Mouse (Mus musculus): ENCODE data around the gene Nr2e3. TPM values are rescaled to one million over a fixed set of nuclear protein-coding genes. Genes with fewer than 3 reads are reported as not detected.
"Not testable (repeated sequence)": the region's sequence is repeated elsewhere in the genome, so short reads cannot be mapped to it uniquely, and the experiment has no call there.

Gene Nr2e3
- polyA plus RNA-seq, 1 experiment, result 1.9 TPM

DNA sequence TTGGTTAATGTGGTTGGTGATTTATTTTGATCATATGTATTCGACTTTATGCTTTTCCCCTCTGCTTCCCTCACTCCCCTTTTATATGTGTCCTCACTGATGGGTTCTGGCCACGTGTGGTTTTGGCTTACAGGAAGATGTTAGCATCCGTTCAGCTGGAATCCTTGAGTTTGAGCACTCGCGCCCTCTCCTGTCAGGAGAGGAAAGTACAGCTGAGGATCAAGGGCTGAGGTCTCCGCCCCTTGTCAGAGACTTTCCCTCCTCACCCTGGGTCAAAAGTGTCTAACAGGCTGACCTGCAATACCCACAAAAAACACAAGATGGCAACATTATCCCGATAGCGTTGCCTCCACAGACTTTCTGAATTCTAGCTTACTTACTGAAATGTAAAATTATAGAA, 1.2 kb downstream of the Nr2e3 start:
- Histone ChIP-seq H3K27ac (ENCODE audit: insufficient read depth, low read depth, low read length) (no peak overlapping the region), H3K36me3 (ENCODE audit: control insufficient read depth, insufficient read depth, low read length) (no peaks in the 10 kb centered on the region), H3K27me3 (ENCODE audit: control insufficient read depth, insufficient read depth, low read length) (no peaks in the 10 kb centered on the region), H3K4me1 (ENCODE audit: control insufficient read depth, insufficient read depth, insufficient read length, low read length) (peaks cover 4% of the 10 kb centered on the region; the same call in 1 of the 2 replicates), H3K4me3 (ENCODE audit: low read depth, low read length) (no peak overlapping the region)
- no peak for TF ChIP-seq POLR2A (IDR thresholded peaks at IDR 0.05; ENCODE audit: low read depth, low read length)
- peak; percentile 85; the same call in 1 of the 2 replicates for TF ChIP-seq CTCF (IDR thresholded peaks at IDR 0.05; ENCODE audit: extremely low read depth, insufficient read length, insufficient replicate concordance, low read depth, low read length)
- WGBS, result under 1% methylated on average over 8 of the region's 8 CpGs

DNA sequence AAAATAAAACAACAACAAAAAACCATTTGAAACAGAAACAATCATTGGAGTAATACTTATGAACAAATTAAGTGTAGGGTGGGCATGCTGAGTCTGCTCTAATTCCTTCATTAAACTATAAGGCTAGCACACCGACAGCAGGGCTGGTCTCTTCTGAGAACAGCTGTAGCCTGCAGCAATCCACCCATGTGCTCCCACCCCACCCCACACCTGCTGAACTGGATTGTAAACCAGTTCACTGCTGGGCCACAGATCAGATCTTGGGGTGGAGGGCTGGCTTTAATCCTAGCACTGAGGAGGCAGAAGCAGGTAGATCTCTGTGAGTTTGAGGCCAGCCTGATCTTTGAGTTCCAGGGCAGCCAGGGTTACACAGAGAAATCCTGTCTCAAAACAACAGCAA, 2.3 kb downstream of the Nr2e3 start:
- H3K4me3 ChIP-seq (ENCODE audit: low read depth, low read length); H3K36me3 ChIP-seq (ENCODE audit: control insufficient read depth, insufficient read depth, low read length); H3K27ac ChIP-seq (ENCODE audit: insufficient read depth, low read depth, low read length); H3K27me3 ChIP-seq (ENCODE audit: control insufficient read depth, insufficient read depth, low read length): not testable (repeated sequence)
- peaks cover 13% of the 10 kb centered on the region; the same call in 1 of the 2 replicates for H3K4me1 ChIP-seq (ENCODE audit: control insufficient read depth, insufficient read depth, insufficient read length, low read length)
- 21% methylated on average over 1 of the region's 1 CpGs for WGBS

- 36% methylated on average over 6 of the region's 6 CpGs for WGBS
- Histone ChIP-seq H3K27ac (ENCODE audit: insufficient read depth, low read depth, low read length) (no peak overlapping the region), H3K27me3 (ENCODE audit: control insufficient read depth, insufficient read depth, low read length) (no peaks in the 10 kb centered on the region), H3K4me3 (ENCODE audit: low read depth, low read length) (no peak overlapping the region), H3K36me3 (ENCODE audit: control insufficient read depth, insufficient read depth, low read length) (no peaks in the 10 kb centered on the region), H3K4me1 (ENCODE audit: control insufficient read depth, insufficient read depth, insufficient read length, low read length) (peaks cover 25% of the 10 kb centered on the region)
- TF ChIP-seq POLR2A (IDR thresholded peaks at IDR 0.05; ENCODE audit: low read depth, low read length) (no peak), CTCF (IDR thresholded peaks at IDR 0.05; ENCODE audit: extremely low read depth, insufficient read length, insufficient replicate concordance, low read depth, low read length) (no peak)
Observed at GRCm38 (mm10) chr9:59956496-59956895, 4.0 kb downstream of the Nr2e3 start.

GRCm38 (mm10) chr9:59955692-59956091, 4.8 kb downstream of the Nr2e3 start:
- H3K4me1 ChIP-seq (ENCODE audit: control insufficient read depth, insufficient read depth, insufficient read length, low read length), result peaks cover 27% of the 10 kb centered on the region
- no peak for TF ChIP-seq CTCF (IDR thresholded peaks at IDR 0.05; ENCODE audit: extremely low read depth, insufficient read length, insufficient replicate concordance, low read depth, low read length)
- TF ChIP-seq POLR2A (IDR thresholded peaks at IDR 0.05; ENCODE audit: low read depth, low read length), result no peak
- 51% methylated on average over 6 of the region's 6 CpGs for WGBS
- no peaks in the 10 kb centered on the region for H3K36me3 ChIP-seq (ENCODE audit: control insufficient read depth, insufficient read depth, low read length)
- no peaks in the 10 kb centered on the region for H3K27me3 ChIP-seq (ENCODE audit: control insufficient read depth, insufficient read depth, low read length)
- H3K27ac ChIP-seq (ENCODE audit: insufficient read depth, low read depth, low read length), result no peak overlapping the region
- H3K4me3 ChIP-seq (ENCODE audit: low read depth, low read length), result no peak overlapping the region

- WGBS, result 26% methylated on average over 3 of the region's 3 CpGs
- H3K27me3 ChIP-seq (ENCODE audit: control insufficient read depth, insufficient read depth, low read length), result no peaks in the 10 kb centered on the region
- H3K36me3 ChIP-seq (ENCODE audit: control insufficient read depth, insufficient read depth, low read length), result no peaks in the 10 kb centered on the region
- H3K27ac ChIP-seq (ENCODE audit: insufficient read depth, low read depth, low read length), result no peak overlapping the region
- H3K4me3 ChIP-seq (ENCODE audit: low read depth, low read length), result no peak overlapping the region
- peaks cover 27% of the 10 kb centered on the region for H3K4me1 ChIP-seq (ENCODE audit: control insufficient read depth, insufficient read depth, insufficient read length, low read length)
- TF ChIP-seq POLR2A (IDR thresholded peaks at IDR 0.05; ENCODE audit: low read depth, low read length), result no peak
- no peak for TF ChIP-seq CTCF (IDR thresholded peaks at IDR 0.05; ENCODE audit: extremely low read depth, insufficient read length, insufficient replicate concordance, low read depth, low read length)
Observed at GRCm38 (mm10) chr9:59955199-59955598, 5.3 kb downstream of the Nr2e3 start.

- Histone ChIP-seq H3K27ac (ENCODE audit: insufficient read depth, low read depth, low read length) (peak overlapping the region; percentile 52; the same call in 1 of the 2 replicates), H3K4me1 (ENCODE audit: control insufficient read depth, insufficient read depth, insufficient read length, low read length) (peaks cover 36% of the 10 kb centered on the region), H3K4me3 (ENCODE audit: low read depth, low read length) (no peak overlapping the region), H3K27me3 (ENCODE audit: control insufficient read depth, insufficient read depth, low read length) (no peaks in the 10 kb centered on the region), H3K36me3 (ENCODE audit: control insufficient read depth, insufficient read depth, low read length) (no peaks in the 10 kb centered on the region)
- TF ChIP-seq CTCF (IDR thresholded peaks at IDR 0.05; ENCODE audit: extremely low read depth, insufficient read length, insufficient replicate concordance, low read depth, low read length) (no peak), POLR2A (IDR thresholded peaks at IDR 0.05; ENCODE audit: low read depth, low read length) (no peak)
- 37% methylated on average over 7 of the region's 7 CpGs for whole genome bisulfite sequencing
Observed at GRCm38 (mm10) chr9:59953556-59953955, 6.9 kb downstream of the Nr2e3 start.

DNA sequence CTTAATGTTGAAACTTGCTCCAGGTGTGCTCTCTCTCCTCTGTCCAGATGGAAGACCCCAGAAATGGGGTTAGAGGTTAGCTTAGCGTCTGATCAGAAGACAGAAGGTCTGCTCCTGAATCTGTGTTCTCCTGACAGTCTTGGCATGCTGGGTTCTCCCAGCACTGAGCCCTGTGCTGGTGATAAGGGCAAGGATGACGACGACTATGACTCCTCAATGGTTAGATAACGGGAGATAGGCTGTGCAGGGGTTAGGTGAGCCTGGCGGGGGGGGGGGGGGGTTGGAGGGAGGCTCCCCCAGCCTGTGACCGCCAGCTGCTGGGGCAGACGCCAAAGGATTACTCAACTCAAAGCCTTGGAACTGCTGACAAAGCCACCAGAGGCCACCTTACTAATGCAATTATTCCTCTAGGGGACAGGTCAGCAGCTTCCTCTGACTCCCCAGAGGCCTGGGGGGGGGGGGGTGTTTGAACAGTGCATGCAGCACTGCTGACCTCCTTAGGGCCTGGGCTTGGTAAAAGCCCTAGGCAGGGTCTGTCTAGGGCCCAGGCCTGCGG, 7.9 kb downstream of the Nr2e3 start:
- no peaks in the 10 kb centered on the region for H3K36me3 ChIP-seq (ENCODE audit: control insufficient read depth, insufficient read depth, low read length)
- TF ChIP-seq POLR2A (IDR thresholded peaks at IDR 0.05; ENCODE audit: low read depth, low read length), result no peak
- no peak for TF ChIP-seq CTCF (IDR thresholded peaks at IDR 0.05; ENCODE audit: extremely low read depth, insufficient read length, insufficient replicate concordance, low read depth, low read length)
- 33% methylated on average over 8 of the region's 8 CpGs for WGBS
- H3K4me3 ChIP-seq (ENCODE audit: low read depth, low read length), result peak overlapping the region; percentile 3; the same call in 1 of the 2 replicates
- H3K27me3 ChIP-seq (ENCODE audit: control insufficient read depth, insufficient read depth, low read length), result no peaks in the 10 kb centered on the region
- H3K27ac ChIP-seq (ENCODE audit: insufficient read depth, low read depth, low read length), result peak overlapping the region; percentile 52; the same call in 1 of the 2 replicates
- peaks cover 43% of the 10 kb centered on the region for H3K4me1 ChIP-seq (ENCODE audit: control insufficient read depth, insufficient read depth, insufficient read length, low read length)

Data from small intestine, adult 2 months (tissue).